Mouse (Mus musculus) embryonic facial prominence, embryonic 14.5 days (tissue): Measurements from ENCODE around the gene Col18a1. TPM values are rescaled to one million over a fixed set of nuclear protein-coding genes. Genes with fewer than 3 reads are reported as not detected.

Experiments
- ATAC-seq: fragments of 200-750 bp; cut with Nextera tagmentation; 2 replicates; pipeline ENCODE4 v1.8.0; 2017; ENCODE audit warnings: low read depth, moderate number of reproducible peaks, moderate TSS enrichment
- DNase-seq: peaks from one replicate; pipeline ENCODE4 v3.0.0-alpha.2; 2015; ENCODE audit warnings: low spot score
- H3K27ac ChIP-seq: fragments of 300-500 bp; sonication (generic); replicated peaks from 2 replicates; pipeline ENCODE4 v1.5.1; 2014; ENCODE audit warnings: low read depth, mild to moderate bottlenecking, low read length, moderate library complexity
- H3K27me3 ChIP-seq: fragments of 300-500 bp; sonication (generic); replicated peaks from 2 replicates; pipeline ENCODE4 v1.6.1; 2014; ENCODE audit warnings: low read length; ENCODE audit not compliant: control insufficient read depth, insufficient read depth
- H3K36me3 ChIP-seq: fragments of 300-500 bp; sonication (generic); 2 replicates; pipeline ENCODE4 v1.6.1; 2014; ENCODE audit warnings: low read length, mixed read lengths; ENCODE audit not compliant: control insufficient read depth, insufficient read depth
- H3K4me1 ChIP-seq: fragments of 300-500 bp; sonication (generic); 2 replicates; pipeline ENCODE4 v1.6.1; 2014; ENCODE audit warnings: antibody characterized with exemption, low read length; ENCODE audit not compliant: control insufficient read depth, insufficient read depth
- H3K4me2 ChIP-seq: fragments of 300-500 bp; sonication (generic); 2 replicates; pipeline ENCODE4 v1.6.1; 2014; ENCODE audit warnings: low read depth, mild to moderate bottlenecking, low read length, moderate library complexity, mixed read lengths
- H3K4me3 ChIP-seq: fragments of 300-500 bp; sonication (generic); 2 replicates; pipeline ENCODE4 v1.5.1; 2014; ENCODE audit warnings: low read depth, mild to moderate bottlenecking, low read length
- H3K9ac ChIP-seq: fragments of 300-500 bp; sonication (generic); 2 replicates; pipeline ENCODE4 v1.6.1; 2014; ENCODE audit warnings: low read depth, mild to moderate bottlenecking, low read length, moderate library complexity, mixed read lengths
- H3K9me3 ChIP-seq: fragments of 300-500 bp; sonication (generic); 2 replicates; pipeline ENCODE4 v1.6.1; 2016; ENCODE audit warnings: low read length; ENCODE audit not compliant: control insufficient read depth
- WGBS: fragments of 180-500 bp; shearing (Covaris S2); extraction: QIAGEN DNeasy Blood & Tissue Kit; methylation state at CpG from one replicate; pipeline ENCODE4 v1.1.7; 2014; 5-methylcytosine and 5-hydroxymethylcytosine counted together
- polyA plus RNA-seq: library from polyadenylated mRNA; unstranded; fragments of >200 nt; fragmentation: Nextera tagmentation; extraction: Ambion mirVana; gene quantifications from 2 replicates; pipeline ENCODE4 v1.2.1, GENCODE M21; 2014

Gene Col18a1
- polyA plus RNA-seq, 1 experiment from 2014 or later, result 77.8 TPM

DNA sequence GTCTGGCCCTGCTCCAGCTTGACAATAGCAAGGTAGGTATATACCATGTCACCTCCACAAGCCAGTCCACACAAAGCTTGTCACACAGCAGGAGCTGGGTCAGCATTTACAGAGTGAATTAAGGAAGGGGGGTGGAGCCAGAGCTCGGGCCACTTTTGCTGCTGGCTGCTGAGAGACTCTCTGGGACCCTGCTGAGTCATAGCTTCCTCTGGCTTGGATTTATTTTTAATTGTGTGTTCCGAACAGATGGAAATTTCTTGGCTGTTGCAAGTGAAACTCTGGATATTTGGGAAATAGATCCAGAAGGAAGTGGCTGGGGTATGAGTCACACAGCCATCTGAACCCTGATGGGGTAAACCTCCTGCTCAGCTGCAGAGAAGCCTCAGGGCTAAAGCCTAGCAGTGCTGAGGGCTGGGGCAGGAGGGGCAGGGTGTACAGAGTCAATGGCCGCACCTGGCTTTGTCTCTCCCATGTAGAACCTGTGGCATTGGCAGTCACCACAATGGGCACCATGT lies 40.3 kb upstream of the Col18a1 start:
- H3K4me2 ChIP-seq, result no peak overlapping the region
- no peaks in the 10 kb centered on the region for H3K36me3 ChIP-seq
- peaks cover 18% of the 10 kb centered on the region for H3K4me1 ChIP-seq
- 26% methylated on average over 3 of the region's 3 CpGs for WGBS
- no peaks in the 10 kb centered on the region for H3K27me3 ChIP-seq
- no peak overlapping the region for H3K9ac ChIP-seq
- DNase-seq (peak; percentile 91), ATAC-seq (peak; percentile 71; the same call in 1 of the 2 replicates)
- no peaks in the 10 kb centered on the region for H3K9me3 ChIP-seq
- H3K4me3 ChIP-seq, result no peak overlapping the region
- peak overlapping the region; percentile 83 for H3K27ac ChIP-seq

DNA sequence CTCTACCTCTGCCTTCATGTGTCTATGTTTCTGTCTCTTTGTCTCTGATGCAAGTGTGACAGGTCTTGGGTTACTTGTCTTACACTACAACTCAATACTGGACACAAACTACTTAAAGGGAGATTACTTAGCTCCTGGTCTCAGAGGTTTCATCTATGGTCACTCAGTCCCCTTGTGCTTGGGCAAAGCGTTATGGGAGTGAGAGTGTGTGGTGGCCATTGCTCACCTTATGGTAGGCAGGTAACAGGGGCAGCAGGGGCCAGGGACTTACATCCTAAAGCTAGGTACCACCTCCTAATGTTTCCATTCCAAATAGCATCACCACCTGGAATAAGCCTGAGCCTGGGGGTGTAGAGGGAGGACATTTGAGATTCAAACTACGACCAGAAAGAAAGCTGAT lies 39.8 kb upstream of the Col18a1 start:
- ATAC-seq (no peak), DNase-seq (no peak)
- Histone ChIP-seq H3K27ac (peak overlapping the region; percentile 83), H3K9me3 (no peaks in the 10 kb centered on the region), H3K4me3 (no peak overlapping the region), H3K4me1 (peaks cover 13% of the 10 kb centered on the region), H3K9ac (no peak overlapping the region), H3K36me3 (no peaks in the 10 kb centered on the region), H3K27me3 (no peaks in the 10 kb centered on the region), H3K4me2 (no peak overlapping the region)
- WGBS, result 65% methylated on average over 2 of the region's 2 CpGs

DNA sequence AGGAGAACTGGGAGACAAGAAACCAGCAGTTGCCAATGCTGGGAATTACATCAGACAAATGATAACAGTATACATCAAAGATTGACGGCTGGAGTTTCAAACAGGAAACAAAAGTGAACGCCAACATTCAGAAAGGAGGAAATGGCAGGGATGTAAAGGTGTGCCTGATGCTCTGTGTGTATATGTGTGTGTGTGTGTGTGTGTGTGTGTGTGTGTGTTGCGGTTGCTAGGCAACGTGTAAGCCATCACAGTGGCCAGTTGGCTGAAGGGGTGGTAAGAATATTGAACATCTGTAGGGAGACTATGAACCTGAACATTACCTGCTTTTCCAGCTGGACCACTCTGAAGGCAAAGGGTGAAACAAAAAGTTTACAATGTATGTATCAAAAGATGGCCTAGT lies 37.6 kb upstream of the Col18a1 start:
- H3K9ac ChIP-seq, result no peak overlapping the region
- ATAC-seq, result no peak
- no peaks in the 10 kb centered on the region for H3K36me3 ChIP-seq
- no peak for DNase-seq
- H3K4me3 ChIP-seq, result no peak overlapping the region
- no peaks in the 10 kb centered on the region for H3K9me3 ChIP-seq
- no peak overlapping the region for H3K27ac ChIP-seq
- H3K4me1 ChIP-seq, result peaks cover 8% of the 10 kb centered on the region
- 74% methylated on average over 4 of the region's 4 CpGs for WGBS
- no peaks in the 10 kb centered on the region for H3K27me3 ChIP-seq
- H3K4me2 ChIP-seq, result no peak overlapping the region

DNA sequence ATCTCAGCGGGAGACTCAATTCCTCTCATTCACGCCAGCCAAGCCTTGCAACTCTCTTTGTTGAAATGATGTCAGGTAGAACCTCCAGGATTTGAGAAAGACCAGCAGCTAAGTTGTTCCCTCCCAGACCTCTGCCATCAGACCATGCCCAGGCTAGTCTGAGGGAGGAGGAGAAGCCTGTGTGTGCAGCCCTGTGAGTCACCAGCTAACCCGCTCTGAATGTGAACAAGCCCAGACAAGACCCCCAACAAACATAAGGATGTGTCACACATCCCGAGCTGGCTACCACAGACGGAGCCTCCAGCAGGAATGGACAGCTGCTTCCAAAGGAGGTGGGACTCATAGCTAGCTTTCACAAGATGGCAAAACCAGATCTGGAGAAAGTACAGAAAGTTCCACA lies 35.6 kb upstream of the Col18a1 start:
- H3K4me1 ChIP-seq, result peaks cover 7% of the 10 kb centered on the region; the same call in 1 of the 2 replicates
- no peaks in the 10 kb centered on the region for H3K36me3 ChIP-seq
- 0 out of 2 replicates have a peak, but pooled peaks have one; percentile 51 for ATAC-seq
- no peak overlapping the region for H3K4me2 ChIP-seq
- no peak overlapping the region for H3K9ac ChIP-seq
- peak; percentile 72 for DNase-seq
- WGBS, result 62% methylated on average over 5 of the region's 5 CpGs
- no peaks in the 10 kb centered on the region for H3K27me3 ChIP-seq
- no peak overlapping the region for H3K4me3 ChIP-seq
- H3K9me3 ChIP-seq, result no peaks in the 10 kb centered on the region
- H3K27ac ChIP-seq, result no peak overlapping the region

DNA sequence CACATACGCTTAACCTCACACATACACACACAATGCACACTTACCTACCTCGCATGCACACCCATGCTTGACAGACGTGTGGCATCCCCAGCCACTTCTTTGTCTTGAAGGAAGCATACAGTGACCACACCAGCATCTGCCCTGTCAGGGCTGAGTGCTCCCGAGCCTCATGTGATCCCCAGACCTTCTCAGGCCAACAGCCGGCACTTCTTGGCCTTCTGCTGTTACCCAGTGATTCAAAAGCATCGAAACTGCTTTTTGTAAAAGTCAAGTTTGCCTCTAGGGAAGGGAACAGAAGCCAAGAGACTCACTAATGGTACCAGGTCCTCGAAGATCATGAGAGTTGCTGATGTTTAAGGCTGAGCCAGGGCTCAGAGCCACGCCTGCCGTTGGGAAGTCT lies 33.9 kb upstream of the Col18a1 start:
- DNase-seq, result no peak
- no peaks in the 10 kb centered on the region for H3K36me3 ChIP-seq
- H3K9ac ChIP-seq, result no peak overlapping the region
- no peak overlapping the region for H3K4me3 ChIP-seq
- ATAC-seq, result no peak
- no peaks in the 10 kb centered on the region for H3K9me3 ChIP-seq
- no peaks in the 10 kb centered on the region for H3K27me3 ChIP-seq
- H3K4me2 ChIP-seq, result no peak overlapping the region
- WGBS, result 75% methylated on average over 9 of the region's 9 CpGs
- no peak overlapping the region for H3K27ac ChIP-seq
- 0 out of 2 replicates have a peak, but pooled peaks cover 3% of the 10 kb centered on the region for H3K4me1 ChIP-seq

DNA sequence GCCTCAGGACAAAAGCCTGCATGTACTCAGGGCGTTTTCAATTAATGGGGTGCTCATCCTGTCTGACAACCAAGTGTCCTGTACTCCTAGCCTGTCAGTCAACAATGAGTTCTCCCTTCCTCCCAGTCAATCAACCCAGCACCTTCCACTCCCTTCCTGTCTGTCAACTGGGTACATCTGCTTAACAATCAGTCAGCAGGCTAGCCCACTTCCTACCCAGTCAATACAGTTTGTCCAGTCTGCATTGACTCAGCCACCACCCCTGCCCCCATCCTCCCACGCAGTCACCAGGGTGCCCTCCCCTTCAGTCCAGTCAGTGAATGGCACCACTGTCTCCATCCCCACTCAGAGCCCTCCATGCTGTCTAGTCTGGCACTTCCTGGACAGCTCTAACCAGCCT lies 32.9 kb upstream of the Col18a1 start:
- WGBS, result 74% methylated on average over 2 of the region's 2 CpGs
- H3K4me2 ChIP-seq, result no peak overlapping the region
- no peak for ATAC-seq
- DNase-seq, result no peak
- no peaks in the 10 kb centered on the region for H3K9me3 ChIP-seq
- H3K4me1 ChIP-seq, result 0 out of 2 replicates have a peak, but pooled peaks cover 3% of the 10 kb centered on the region
- H3K9ac ChIP-seq, result no peak overlapping the region
- H3K27me3 ChIP-seq, result no peaks in the 10 kb centered on the region
- no peak overlapping the region for H3K4me3 ChIP-seq
- no peaks in the 10 kb centered on the region for H3K36me3 ChIP-seq
- no peak overlapping the region for H3K27ac ChIP-seq

DNA sequence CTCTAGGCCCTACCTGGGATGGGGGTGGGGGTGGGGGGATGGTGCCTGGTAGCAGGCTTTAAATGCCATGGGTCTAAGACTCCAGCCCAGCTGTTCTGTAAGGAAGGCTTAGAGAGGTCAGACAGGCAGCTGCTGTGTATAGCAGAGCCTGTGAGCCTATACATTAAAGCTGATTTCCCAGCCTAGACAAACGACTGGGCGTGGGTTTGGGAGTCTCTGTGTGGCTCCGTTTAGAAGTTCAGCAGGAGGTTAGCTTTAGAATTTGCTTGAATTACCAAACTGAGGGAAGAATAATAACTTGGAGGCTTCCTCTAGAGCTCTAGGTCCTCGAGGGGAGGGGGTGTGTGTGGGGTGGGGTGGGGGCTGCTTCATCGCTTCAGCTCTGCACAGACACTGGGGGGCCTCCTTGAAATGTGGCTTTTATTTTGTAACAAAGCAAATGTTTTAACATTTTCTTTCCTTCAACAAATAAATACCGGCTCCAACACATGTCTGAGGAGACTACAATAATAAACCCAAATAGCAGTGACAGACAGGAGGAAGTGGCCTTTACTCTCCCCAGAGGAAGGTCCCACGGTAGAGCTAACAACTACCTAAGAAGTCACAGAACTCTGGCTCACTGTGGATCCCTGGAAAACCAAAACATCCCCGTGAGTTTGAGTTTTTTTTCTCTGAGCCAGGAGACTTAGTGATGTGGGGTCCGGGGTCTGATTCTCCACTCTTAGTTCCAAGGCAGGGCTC lies 31.3 kb upstream of the Col18a1 start:
- Histone ChIP-seq H3K27me3 (no peaks in the 10 kb centered on the region), H3K9me3 (no peaks in the 10 kb centered on the region), H3K27ac (peak overlapping the region; percentile 30), H3K4me3 (no peak overlapping the region), H3K36me3 (no peaks in the 10 kb centered on the region), H3K4me2 (no peak overlapping the region), H3K9ac (no peak overlapping the region), H3K4me1 (peaks cover 3% of the 10 kb centered on the region; the same call in 1 of the 2 replicates)
- ATAC-seq, result peak; percentile 72
- DNase-seq, result peak; percentile 82
- WGBS, result 19% methylated on average over 9 of the region's 9 CpGs

DNA sequence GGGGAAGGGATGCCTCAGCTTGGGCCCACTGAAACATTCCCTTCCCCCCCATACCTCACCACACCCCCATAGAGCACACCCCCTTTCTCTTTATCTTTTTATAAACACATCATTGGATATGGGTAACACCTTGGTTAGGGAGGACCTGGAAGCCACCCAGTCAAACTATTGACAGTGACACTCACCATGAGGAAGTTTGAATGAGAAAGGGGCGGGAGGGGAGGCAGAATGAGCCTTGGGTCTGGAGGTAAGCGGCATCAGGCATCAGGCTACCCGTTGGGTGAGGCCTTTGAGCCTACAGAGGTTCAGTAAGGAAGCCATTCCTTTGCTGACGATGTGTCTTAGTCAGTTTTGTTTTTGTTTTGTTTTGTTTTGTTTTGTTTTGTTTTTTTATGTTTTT lies 30.3 kb upstream of the Col18a1 start:
- no peak for ATAC-seq
- DNase-seq, result no peak
- no peak overlapping the region for H3K4me3 ChIP-seq
- H3K27me3 ChIP-seq, result no peaks in the 10 kb centered on the region
- peaks cover 4% of the 10 kb centered on the region; the same call in 1 of the 2 replicates for H3K4me1 ChIP-seq
- 84% methylated on average over 4 of the region's 4 CpGs for WGBS
- no peak overlapping the region for H3K4me2 ChIP-seq
- H3K9ac ChIP-seq, result no peak overlapping the region
- no peaks in the 10 kb centered on the region for H3K9me3 ChIP-seq
- H3K27ac ChIP-seq, result no peak overlapping the region
- H3K36me3 ChIP-seq, result no peaks in the 10 kb centered on the region

DNA sequence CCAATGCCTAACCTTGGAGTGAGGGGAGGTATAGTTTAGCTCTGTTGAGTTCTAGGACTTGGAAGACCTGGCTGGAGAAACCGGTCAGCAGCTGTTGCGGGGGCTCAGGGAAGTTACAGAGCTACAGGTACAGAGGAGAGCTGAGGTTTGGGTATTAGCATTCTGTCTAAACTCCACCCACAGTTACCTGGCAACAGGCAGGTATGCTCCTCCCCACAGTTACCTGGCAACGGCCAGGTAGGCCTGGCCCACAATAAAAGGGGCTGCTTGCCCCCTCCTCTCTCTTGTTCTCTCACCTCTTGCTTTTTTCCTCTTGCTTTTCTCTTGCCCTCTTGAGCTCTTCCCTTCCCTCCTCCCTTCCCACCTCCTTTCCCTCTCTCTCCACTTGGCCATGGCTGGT lies 29.8 kb upstream of the Col18a1 start:
- Histone ChIP-seq H3K4me1 (peaks cover 10% of the 10 kb centered on the region), H3K27me3 (no peaks in the 10 kb centered on the region), H3K9ac (no peak overlapping the region), H3K36me3 (no peaks in the 10 kb centered on the region), H3K4me3 (no peak overlapping the region), H3K9me3 (no peaks in the 10 kb centered on the region), H3K27ac (no peak overlapping the region), H3K4me2 (no peak overlapping the region)
- WGBS, result 89% methylated on average over 3 of the region's 3 CpGs
- ATAC-seq (no peak), DNase-seq (no peak)
